Mouse (Mus musculus) right cerebral cortex, adult 18-20 months (tissue): ENCODE results near the gene Glod4.

ENCODE experiments used
- DNase-seq: peaks from one replicate; pipeline ENCODE4 v3.0.0; 2022; ENCODE audit warnings: mixed read lengths

Gene Glod4

DNA sequence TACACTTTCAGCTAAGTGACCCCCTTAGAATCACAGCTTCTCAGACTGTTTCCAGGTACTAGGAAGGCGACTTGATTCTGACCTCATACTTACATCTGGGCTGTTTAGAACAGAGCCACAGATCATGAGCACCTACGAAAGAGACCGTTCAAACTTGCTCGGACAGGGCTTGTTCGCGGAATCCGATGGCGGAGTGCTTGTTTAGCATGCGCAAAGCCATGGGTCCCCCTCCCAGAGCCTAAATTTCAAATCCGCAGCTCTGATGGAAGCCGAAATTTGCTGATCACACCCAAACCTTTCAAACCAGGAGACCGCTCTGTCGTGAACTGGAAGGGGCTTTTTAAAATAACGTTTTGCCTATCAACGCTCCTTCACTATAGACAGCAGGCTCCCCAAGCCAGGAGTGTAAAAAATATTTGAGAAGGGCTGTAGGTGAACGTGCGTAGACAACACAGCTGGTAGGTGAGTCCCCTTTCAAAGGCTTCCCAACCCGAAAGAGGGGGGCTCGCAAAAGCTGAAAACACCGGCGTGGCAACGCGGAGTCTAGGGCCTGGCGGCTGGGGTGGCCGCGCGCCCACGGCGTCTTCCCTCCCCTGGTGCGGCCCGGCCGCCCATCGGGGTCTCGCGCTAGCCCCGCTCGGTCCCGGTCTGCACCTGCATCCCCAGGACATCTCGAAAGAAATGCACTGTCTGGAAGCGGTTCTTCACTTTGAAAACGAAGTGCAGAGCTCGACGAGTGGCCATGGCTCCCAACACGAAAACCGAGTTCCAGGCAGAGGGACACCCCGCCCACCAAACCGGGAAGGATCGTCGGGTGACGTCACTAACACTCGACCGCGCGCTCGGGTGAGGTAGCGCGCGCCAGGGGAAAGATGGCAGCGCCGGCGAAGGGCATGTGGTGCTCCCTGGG is at the start of gene Glod4, which contains the start of gene Mrm3:
Glod4 (minus strand) TSS at position 825 of the 910 bp plus-strand sequence.
Mrm3 (plus strand) TSS at position 815 of the 910 bp plus-strand sequence.
- DNase-seq: peak; percentile 94

DNA sequence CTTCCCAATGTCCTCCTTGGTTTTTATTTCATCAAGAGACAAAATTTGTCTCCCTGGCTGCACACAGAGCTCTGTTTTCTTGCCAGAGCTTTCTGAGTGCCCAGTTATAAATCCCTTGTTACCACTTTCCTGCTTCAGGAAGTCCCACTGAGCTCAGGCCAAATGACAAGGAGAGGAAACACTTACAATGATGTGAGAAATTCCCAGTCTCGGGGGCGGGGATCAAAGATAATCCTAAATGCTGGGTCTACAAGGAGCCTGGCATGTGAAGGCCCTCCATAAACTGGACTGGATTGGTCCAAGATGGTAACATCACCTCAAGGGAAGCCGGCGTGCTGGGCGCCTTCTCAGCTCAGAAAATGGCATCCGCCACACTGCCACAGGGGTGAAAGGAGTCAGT is 49.3 kb upstream of the Glod4 start:
- no peak for DNase-seq

DNA sequence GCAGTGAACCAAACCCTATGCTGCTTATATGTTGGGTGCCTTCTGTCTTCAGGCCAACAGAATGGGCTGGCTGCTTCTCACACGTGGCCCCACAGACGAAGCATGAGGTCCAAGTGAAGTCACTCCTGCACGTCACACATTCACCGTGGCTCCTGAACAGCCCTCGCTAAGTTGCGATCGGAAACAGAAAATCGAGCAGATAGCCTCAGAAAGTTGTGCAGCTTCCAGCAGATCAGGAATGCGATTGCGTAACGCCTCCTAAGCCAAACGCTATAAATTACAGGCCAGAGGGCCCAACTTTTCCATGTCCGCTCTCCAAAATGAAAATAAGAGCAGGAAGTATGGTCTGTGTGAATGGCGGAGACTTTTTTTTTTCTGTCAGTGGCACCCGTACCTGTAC is 48.9 kb upstream of the Glod4 start:
- DNase-seq: no peak

DNA sequence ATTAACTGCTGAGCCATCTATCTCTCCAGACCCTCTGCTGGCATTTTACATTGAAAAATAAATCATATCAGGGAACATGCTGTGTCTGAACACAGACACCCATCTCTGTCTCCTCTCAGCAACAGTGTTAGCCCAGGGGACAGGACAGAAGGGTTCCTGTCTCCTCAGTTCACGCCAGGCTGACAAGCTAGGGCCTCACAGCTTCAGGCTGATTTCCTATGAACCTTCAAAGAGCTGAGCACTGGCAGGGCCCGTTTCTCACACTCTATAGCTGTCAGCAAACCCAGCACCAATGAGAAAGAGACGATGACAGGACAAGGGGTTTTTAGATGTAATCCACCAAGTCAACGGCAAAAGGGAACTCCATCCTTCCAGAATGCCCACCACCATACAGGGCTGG is 48.4 kb upstream of the Glod4 start:
- DNase-seq: no peak

DNA sequence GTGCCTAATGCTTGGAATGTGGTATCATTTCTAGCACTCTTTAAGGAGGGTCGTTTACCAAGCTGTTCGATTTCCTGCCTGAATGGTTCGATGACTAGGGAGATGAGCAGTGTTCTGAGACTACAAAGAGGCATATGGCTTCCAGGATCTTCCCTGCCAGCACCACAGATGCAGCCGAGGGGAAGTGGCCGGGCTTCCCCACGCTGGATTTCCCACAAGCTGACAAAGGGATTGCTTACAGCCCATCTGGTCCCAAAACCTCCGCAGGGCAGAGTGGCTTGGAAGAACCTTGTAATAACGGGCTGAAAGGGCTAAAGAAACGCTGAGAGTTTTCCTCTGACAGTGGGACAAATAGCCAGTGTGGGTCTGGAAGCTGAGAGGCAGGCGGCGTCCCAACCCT is 46.8 kb upstream of the Glod4 start:
- peak; percentile 19 for DNase-seq

DNA sequence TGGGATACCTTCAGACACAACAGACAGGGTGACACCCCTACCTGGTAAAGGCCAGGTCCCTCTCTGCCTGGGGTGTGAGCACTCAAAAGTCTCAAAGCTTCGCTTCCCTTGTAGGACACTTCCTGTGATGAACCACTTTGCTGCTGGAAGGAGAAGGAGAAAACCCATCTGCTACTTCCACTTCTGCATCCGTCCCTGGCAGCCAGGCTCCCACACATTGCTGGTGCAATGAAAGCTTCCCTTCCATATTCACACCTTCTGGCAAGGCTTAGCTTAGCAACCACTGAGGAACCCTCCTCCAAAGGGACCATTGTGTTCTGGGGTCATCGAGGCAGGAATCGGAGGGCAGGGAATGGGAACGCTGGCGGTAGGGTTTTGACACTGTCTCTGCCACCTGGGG is 45.1 kb upstream of the Glod4 start:
- peak; percentile 51 for DNase-seq

DNA sequence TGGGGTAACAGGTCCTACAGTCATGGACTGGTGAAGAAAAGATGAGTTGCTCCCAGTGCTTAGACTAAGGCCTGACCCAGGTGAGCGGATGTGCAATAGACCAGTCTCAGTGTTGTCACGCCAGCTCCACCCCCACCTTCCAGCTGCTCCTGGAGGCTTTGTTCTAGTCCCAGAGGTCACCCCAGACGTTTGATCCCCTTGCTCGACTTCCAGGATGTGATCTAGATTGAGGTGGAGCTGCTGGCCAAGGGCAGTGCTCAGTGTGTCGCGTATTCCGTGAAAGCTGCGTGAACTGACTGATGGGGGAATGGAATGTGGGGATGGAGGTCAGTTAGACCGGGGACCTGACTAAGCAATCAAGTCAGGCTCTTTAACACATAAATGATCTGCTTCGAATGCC is 43.8 kb upstream of the Glod4 start:
- no peak for DNase-seq

DNA sequence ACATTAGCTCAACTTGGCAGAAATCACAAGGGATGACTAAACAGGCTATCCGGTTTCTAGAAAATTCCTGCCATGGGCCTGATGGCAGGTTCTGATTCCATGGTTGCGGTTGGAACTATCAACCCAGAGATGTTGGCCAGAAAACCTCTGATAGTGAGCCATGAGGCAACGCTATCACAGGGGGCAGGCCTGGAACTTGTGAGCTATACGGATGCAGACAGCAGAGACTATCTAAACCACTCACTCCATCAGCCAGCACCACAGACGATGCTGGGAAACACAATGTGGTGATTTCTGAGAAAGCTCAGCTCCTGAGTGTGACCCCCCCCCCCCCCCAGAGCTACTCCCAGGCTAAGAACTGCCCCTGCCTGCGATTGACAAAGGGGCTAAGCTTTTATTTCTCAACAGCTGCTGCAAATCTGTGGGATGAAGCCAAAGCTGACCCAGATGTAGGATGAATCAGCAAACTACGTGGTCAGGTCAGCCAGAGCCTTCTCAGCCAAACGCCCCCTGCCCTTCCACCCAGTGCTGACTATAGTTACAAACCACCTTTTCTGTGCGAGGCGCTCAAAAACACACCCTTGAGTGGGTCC is 43.1 kb upstream of the Glod4 start:
- DNase-seq: no peak

DNA sequence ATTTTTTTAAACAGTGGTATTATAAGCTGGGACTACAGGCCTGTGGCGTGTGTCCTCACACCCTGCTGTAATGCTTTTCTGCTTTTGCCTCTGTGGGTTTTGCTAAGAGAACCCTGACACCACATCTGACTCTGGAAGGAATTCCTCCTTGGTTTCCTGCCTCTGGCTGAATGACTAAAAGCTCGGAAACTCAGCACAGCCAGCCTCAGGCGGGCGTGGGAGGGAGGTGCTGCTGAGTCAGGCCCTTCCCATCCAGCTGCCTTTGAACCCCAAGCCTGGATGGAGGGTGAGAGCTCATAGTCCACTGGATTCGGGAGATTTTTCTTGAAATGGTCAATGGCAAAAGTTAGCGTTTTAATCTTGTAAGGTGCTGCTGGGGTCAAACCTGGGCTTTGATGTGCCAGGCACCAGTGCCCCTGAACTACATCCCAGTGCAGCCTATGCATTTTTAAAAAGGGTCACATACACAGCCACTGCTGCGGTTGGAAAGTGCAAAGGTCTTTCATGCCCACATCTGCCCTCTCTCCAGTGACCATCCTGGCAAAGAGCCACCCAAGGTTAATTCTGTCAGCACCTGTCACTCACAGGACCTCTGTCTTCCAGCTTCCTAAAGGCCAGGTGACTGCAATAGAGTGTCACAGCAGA is 42.0 kb upstream of the Glod4 start:
- DNase-seq: peak; percentile 51

DNA sequence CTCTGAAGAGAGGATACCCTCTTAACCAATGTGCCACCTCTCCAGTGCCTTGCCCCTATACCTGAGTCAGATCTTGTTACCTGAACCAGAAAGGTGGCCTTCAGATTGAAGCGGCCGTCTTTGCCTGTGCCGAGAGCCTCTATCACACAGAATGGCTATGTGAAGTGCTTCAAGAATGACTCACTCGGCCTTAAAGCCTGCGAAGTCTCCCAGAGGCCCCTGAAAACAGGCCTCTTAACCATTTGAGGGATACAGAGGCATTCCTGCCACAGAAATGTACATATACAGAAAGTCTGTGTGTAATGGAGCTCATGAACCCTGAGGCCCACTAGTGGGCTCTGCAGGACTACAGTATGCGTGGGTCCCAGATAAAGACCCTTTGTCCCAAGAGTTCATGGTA is 40.3 kb upstream of the Glod4 start:
- DNase-seq: no peak

DNA sequence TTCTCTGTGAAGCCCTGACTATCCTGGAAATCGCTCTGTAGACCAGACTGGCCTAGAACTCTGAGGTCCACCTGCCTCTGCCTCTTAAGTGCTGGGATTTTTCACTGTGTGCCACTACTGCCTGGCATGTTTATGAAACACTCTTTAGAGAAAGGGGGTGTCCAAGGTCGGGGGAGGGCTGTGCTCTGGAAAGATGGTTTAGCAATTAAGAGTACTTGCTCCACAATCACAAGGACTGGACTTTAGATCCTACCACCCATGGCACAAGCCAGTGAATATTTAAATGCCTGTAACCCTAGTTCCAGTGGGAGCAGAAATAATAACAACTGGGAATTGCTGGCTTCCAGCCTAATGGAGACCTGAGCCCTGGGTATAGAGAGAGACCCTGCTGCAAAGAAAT is 36.4 kb upstream of the Glod4 start:
- DNase-seq: no peak

DNA sequence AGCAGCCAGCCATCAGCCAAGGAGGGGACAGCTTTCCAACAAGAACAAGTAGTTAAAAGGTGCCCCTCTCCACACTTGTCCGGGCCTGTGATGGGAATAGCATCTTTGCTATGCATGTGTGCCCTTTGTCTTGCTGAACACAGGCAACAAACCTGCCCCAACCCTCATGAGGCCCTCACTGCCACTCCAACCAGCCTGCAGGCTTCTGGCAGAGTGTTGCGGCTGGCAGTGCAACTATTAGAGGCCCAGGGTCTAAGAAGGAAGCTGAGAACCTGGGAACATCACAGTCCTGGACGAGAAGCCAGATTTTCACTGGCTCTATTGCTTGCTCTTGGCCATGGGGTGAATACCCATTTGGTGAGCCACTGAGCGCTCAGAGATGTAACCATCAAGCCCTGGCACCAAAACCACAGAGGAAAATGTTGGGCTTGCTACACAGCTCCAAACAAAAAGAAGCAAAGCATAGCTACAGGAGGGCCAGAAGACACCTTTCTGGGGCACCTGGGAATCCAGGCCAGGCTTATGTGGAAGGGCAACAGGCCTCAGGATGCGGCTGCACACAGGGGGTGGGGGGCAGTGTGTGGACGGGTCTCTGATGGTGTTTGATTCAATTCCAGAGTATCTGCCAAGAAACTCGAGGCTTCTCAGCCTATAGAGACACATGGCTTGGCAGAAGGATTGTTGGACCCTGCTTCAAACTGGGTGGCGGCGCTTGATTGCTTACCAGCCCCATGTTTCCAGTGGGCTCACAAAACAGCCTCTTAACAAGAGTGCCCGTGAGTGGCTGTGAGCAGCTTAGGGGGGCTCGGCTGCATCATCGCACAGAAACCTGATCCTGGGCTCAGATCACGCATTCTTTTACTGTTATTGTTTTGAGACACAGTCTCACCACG is 35.7 kb upstream of the Glod4 start:
- DNase-seq: no peak

DNA sequence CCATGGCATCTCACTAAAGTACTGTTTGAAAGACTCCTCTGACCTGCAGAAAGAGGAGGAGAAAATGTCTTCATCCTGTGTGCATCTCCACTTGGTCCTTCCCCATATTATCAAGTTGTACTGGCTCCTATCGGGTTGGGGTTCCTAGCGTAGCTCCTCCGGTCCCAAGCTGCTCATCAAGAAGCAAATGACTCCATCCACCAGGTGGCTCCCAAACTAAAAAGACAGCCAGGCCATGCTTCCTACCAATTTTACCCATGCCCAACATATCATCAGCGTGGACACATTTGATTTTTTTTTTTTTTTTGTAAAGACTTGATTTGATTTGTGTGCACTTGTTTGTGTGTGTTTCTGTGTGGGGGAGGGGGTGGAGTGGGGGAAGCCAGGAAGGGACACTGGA is 28.9 kb upstream of the Glod4 start:
- no peak for DNase-seq

DNA sequence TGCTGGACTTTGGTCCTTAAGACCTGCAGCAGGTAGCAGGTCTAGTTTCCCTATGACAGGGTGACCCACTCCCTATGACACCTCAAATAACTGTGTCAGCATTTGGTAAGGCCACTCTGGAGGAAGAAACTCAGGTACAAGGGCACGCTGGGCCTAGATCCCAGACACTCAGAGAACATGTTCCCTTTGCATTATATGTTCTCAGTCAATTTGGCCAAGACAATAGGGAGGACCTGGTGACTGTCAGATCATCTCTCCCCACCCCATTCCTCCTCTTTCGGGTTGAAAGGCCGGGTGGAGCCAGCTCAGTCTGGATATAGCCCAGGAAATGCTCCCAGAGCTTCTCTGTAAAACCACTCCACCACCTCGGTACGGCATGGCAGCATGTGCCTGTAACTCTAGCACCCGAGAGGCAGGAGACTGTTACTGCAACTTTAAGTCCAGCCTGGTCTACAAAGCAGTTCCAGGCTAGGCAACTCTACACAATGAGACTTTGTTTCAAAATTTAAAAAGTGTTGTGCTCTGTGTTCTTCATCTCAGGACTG is 25.1 kb upstream of the Glod4 start:
- DNase-seq: no peak

DNA sequence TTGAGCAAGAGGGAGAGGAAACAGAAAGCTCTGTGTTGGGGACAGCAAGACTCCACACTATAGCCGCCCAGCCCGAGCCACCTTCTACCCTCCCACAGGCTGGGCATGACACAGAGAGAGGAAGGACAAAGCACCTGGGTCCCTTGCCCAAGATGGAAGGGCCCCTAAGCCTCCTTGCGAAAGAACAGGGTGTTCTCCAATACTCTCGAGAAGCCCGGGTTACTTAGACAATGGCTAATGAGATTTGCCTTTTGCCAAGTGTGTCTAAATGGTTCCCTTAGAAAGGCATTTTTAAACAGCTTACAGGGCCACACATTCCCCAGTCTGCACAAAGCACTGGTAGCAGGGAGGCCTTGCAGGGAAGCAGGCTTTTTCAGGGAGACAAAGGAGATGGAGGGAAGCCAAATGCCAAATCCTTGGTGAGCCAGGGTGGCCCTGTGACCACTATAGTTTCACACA is 24.5 kb upstream of the Glod4 start:
- DNase-seq: peak; percentile 40

DNA sequence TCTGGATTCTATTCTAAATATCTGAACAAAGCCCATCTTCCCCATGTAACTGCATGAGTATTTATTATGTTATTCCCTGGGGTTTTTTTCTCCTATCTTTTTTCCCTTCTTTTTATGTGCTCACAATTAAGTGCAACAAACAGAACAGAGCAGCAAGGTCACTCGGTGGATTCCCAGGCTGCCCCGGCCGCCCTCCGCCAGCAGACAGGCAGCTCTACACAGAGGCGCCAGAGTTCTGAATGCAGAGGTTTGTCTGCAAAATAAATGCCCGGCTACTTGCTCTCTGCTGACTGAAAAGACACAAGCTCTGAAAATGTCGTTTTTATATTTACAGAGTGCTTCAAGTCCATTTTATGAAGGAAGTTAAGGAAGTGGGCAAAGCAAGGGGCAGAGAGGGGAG is 24.0 kb upstream of the Glod4 start:
- DNase-seq: no peak

DNA sequence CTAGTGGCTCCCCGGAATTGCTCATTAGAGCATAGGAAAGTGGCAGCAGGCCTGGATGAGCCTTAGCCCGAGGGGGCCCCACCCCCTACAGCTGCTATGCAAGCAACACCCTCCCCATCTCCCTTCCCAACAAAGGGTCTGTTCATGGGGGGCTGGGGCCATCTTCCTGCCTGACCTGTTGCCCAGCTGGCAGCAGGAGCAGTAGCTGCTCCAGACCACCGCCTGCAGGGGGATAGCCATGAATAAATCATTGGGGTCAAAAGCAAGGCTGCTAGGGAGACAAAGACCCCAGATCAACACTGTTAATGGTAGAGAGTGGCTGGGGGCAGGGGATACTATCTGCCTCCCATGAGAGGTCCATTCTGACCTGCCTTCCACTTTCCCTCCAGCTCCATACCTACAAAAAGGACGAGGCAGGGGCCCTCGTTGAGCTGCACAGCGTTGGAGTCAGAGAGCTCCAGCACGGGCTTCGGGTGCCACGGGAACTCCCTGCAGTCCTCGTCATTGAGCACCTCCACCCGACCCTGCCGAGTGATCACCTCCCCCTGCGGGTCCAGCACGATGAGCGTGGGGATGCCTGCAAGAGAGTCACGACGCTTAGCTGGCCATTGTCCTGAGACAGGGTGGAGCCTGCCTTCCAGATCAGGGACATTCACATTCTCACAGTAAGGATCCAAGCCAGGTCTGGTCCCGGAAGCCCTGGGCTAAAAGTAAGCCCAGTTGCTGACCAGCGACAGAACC is 19.3 kb upstream of the Glod4 start:
- no peak for DNase-seq

DNA sequence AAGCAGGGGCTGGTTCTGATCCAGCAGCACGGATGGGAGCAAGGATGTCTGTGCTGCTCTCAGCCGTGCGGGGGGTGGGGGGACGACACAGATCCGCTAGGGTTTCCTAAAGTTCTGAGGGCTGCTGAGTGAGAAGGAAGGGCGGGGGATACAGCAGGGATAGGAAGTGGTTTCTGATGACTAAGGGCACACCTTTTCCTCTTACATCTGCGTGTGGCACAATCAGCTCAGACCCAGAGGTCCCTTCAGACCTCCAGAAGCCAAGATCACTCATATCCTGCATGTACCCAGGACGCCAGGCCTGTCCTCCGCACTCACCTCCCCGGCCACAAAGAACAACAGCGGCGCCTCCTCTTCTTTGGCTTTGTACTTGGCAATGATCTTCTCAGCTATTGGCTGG is 17.7 kb upstream of the Glod4 start:
- DNase-seq: no peak

DNA sequence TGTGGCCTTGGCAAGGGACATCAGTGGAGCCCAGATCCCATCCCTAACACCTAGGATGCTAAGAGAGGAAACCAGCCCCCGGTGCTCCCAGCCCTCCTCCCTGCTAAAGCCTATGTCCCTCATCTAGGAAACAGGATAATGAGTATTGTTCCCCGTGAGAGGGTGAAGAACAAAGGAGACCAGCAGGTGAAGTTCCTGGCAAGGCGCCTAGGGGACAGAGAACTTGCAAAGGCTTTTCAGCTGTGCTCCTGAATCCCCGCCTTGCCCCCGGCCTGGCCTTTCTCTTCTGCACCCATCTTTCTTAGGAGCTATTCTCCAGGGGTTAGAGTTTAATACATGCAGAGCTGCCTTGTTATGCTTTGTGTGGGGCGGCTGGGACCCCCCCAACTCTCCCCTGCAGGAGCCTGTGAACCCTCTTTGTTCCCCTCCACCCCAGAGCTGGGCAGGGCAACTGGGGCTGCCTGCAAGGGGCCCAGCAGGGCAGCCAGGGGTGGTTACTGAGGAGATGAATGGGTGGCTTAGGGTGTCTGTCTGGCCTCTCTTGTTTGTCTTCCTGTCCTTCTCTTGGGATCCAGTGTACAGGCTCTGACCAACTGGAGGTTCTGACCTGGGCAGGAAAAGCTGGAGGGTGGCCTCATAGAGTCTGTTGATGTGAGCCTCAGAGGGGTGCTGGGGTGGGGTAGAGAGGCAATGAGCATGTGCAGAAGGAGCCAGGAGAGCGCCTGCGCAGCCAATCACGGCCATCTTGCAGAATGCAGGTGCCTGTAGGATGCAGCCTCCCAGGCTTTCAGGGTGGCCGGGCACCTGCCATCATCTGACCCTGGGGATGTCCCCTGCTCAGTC is 16.9 kb upstream of the Glod4 start:
- no peak for DNase-seq

DNA sequence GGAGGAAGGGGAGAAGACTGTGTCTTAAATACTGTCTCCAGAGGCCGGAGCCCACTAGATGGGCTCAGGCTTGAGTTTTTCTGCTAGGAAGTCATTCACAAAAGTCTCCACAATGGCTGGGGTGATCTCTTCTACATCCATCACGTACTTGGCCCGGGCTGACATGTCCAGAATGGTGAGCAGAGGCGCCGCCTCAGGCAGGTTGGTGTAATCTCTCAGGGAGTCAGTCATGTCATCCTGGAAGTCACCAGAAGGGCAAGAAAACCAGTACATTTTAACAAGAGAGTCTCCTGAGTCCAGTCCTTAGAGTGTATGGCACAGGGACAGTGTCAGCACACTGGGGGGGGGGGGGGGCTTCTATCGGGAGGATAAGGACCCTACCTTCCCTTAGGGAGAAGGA is 15.0 kb upstream of the Glod4 start:
- no peak for DNase-seq

DNA sequence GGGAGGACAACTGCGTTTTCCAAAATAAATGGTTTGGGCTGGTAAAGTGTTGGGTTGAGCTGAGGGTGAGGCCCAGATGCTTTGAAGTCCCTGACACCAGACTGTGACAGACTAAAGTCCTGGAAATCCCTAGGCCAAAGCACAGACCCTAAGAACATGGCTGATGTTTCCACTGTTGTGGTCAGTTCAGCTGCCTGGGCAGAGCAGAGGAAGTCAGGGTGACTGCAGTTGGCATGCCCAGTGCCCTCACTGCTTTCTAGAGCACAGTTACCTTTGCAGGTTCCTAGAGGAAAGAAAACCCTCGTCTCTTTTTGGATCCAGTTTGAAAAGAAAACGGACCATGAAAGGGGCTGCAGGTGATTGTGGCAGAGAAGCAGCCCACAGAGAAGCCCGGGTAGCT is 13.9 kb upstream of the Glod4 start:
- DNase-seq: no peak
